Mouse (Mus musculus): ENCODE data around the gene Ndst2.
"Not testable (repeated sequence)": the region's sequence is repeated elsewhere in the genome, so short reads cannot be mapped to it uniquely, and the experiment has no call there.

The Ndst2 gene

DNA sequence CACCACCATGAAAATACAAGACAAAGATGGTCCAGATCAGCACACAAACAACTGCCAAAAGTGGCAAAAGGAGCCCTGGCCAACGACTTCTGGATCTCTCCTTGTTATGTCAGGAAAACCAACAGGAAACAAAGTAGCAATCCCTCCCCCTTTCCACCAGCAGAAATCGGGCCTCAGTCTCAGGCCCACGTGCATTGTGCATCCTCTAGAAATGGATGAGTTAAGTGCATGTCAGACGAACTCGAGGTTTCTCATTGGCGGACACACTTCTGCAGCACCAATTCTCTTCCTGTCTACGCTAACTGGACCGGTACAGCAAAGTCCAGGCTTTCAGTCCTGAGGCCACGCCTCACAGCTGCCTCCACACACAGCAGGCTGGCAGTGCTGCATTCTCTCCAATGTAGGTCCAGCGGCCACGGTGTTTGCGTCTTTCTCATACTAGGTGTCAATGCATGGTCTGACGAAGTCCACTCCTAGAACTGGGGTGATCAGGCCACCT, 1.6 kb upstream of the Ndst2 start:
- DNase-seq = no peak

DNA sequence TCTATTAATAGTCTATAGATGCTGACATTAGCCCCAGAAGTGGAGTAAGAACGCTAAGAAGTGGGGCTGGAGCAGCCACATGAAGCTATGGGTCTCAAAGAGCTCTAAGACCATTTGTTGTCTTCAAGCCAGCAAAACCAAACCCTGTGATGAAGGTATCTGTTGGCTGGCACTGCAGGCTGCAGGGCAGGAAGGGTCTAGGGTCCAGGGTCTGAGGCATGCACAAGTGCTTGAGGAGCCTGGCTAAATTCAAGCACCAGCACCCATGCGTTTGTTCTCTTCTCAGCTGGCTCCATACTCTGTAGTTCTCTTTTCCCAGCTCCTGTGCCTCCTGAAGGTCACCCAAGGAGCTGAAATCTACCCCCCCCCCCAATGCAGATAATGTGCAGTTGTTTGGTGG, 690 bp upstream of the Ndst2 start:
- no peak for DNase-seq

DNA sequence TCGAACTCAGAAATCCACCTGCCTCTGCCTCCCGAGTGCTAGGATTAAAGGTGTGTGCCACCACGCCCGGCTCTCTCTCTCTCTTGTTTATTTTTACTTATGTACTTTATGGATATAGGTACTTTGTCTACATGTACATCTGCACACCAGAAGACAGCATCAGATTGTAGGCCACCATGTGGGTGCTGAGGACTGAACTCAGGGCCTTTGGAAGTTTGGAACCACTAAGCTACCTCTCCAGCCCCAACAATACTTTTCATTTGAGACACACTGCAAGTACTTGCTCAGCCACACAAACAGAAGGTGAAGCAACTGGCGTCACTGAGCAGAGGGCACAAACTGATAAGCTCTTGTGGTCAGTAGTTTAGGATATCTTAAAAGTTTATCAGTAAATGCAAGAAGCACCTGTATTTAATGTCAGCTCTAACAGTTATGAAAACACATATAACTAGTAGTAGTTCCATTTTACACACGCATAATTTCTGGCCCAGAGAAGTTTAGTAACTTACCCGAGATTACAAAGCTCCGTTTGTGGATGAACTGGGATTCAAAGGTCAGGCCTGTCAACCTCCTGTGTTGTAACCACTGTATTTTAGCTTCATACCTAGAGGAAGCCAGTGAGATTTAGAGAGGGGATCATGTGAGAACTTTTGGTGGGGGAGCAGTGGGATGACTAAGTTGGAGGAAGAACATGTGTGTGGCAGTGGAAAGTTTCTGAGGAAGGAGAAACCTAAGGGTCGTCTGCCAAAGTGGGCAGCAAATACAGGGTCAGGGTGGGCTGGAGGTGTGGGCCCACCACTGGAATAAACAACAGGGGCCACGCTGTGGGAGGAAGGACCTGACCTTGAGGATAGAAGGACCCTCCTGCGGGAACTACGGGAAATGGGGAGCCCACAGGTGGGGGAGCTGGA, 1.1 kb downstream of the Ndst2 start:
- no peak for DNase-seq

DNA sequence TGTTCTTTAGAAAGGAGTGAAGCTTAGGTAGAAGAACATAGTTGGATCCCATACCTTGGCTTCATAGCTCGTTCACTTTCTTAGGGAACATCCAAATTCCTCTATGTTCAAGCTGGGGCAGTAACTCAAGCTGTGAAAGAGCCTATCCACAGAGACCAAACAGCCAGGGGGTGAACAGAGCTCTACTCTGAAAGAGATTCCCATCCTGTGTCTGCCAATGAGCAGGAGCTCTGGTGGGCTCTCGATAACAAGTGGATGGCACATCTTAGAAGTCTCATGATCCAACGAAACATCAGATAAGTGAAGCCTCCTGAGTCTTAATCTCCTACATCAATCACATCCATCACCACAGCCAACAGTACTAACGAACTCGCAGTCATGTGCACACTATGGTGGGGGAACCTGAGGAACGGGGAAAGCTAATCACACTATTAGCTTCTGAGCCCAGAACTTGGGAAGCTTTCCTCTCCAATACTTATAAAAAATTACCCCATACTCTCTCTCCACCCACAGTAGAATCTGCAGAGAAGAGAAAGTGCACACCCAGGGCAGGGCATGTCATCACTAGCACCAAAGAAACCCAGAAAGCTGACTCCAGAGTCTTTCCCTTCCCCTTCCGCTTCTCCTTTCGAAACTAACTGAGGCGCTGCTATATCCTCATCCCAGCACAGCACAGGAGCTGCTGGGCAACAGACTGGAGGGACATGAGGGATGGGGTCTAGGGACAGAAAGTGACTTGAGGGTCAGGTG, 3.3 kb downstream of the Ndst2 start:
- DNase-seq = no peak

DNA sequence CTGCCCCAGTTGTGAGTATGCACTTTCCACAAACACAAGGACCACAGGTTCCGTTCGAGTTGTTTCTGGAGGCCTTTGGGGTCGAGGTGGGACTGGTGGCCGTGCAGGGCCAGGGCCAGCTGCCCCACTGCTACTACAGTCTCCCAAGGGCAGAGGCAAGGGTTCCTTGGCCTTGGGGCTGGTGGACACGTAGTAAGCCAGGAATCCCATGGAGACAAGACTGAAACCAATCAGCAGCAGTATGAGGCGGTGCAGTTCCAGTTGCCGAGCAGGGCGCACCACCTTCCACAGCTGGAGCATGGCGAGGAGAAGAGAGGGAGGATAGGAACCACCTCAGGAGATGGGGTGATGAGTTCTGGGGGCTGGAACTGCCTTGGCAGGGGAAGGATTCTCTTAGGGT, 4.5 kb downstream of the Ndst2 start:
- no peak for DNase-seq

DNA sequence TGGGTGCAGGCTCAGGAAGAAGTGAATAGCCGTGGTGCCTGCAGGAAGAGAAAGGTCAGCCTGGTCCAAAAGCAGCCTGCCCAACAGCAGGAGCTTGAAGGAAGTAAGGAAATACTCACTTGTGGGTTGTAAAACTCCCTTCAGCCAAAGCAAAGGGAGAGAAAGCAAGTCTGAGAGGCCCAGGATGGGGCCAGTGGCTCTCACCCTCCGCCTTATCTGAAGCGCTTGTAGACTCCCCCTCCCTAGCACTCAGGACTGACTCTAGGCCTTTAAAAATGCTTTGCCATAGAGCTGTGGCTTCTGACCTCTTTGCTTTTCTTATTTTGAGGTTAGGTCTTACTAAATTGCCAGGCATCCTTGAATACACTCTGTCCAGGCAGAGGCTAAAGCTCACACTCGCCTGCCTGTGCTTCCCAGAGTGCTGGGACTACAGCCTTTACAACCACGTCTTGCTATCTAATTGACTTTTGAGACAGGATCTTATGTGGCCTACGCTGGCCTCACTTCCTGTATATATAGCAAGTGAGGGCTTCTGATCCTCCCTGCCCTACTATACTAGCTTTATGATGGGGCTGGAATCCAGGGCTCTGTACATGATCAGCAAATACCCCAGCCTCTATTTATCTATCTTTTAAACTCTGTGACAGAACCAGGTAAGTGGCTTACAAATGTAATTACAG, 8.6 kb downstream of the Ndst2 start:
- DNase-seq = no peak

DNA sequence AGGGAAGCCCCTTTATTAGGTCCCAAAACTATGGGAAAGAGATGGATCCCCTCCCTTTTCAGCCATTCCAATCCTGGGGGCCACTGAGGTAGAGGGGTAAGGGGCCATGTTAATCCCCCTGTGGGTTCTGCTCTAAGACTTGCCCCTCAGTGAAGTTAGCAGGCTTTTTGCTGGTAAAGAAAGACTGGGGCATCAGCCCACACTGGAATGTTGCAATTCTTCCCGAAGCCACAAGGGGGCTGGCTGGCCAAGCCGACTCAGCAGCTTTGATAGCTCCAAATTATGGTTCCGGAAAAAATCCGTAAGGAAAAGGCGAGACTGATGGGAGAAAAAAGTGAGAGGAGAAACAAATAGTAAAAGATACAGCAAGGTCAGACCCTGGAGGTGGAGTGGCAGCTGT, 10.3 kb downstream of the Ndst2 start:
- DNase-seq = no peak

DNA sequence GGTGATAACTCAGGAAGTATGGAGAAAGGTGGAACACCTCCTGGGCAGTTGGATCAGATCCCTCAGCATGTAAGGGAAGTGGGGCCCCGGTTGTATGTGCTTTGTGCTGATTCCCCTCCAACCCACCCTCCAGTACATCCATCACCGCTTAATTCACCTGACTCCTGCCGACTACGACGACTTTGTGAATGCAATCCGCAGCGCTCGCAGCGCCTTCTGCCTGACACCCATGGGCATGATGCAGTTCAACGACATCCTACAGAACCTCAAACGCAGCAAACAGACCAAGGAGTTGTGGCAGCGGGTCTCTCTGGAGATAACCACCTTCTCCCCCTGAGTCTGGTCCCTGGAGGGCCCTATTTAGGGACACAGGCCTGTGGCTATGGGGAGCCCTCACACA, 11.4 kb downstream of the Ndst2 start:
- no peak for DNase-seq

DNA sequence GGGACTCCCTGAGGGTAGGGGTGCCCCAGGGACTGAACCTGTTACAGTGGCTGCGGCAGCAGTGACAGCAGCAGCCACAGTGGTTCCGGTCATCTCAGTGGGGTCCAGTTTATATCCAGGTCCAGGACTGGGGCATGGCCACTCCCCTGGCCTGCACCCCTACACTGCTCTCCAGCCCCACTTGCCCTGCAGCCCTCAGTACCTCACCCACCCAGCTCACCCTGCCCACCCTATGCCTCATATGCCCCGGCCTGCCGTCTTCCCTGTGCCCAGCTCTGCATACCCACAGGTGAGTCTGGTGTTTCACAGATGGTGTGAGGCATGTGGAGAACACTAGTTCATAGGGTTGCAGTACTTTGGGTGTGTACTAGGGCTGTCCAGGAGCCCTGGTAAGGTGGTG, 13.0 kb downstream of the Ndst2 start:
- DNase-seq = no peak

DNA sequence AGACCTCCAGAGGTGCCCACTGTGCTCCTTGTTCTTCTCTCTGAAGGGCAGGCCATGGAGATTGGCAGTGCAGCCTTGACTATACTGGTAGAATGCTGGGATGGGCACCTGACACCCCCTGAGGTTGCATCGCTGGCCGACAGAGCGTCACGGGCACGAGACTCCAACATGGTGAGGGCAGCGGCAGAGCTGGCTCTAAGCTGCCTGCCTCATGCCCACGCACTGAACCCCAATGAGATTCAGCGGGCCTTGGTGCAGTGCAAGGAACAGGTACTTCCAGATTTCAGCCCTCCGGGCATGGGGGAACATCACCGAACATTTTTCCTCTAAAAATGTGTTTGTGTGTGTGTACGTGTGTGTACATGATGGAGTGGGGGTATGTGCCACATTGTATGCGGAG, 14.6 kb downstream of the Ndst2 start:
- DNase-seq = no peak

DNA sequence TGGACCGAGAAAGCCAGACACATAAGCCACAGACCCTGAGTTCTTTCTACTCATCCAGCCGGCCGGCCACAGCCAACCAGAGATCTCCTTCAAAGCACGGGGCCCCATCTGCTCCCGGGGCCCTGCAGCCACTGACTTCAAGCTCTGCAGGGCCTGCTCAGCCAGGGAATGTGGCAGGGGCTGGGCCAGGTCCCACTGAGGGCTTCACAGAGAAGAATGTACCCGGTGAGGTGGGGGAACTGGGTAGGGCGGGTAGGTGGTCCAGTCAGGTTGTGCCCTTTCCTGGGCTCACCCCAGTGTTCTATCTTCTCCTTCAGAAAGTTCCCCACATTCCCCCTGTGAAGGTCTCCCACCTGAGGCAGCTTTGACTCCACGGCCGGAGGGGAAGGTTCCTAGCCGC, 15.9 kb downstream of the Ndst2 start:
- DNase-seq = no peak

DNA sequence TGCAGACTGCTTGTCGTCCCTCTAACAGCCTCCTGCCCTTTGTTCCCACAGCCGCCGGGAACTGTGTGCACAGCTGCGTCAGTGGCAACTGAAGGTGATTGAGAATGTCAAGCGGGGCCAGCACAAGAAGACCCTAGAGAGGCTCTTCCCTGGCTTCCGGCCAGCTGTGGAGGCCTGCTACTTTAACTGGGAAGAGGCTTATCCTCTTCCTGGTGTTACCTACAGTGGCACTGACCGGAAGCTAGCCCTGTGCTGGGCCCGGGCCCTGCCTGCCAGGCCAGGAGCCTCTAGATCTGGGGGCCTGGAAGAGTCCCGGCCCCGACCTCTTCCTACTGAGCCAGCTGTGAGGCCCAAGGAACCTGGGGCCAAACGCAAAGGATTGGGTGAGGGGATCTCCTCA, 20.5 kb downstream of the Ndst2 start:
- DNase-seq = no peak

DNA sequence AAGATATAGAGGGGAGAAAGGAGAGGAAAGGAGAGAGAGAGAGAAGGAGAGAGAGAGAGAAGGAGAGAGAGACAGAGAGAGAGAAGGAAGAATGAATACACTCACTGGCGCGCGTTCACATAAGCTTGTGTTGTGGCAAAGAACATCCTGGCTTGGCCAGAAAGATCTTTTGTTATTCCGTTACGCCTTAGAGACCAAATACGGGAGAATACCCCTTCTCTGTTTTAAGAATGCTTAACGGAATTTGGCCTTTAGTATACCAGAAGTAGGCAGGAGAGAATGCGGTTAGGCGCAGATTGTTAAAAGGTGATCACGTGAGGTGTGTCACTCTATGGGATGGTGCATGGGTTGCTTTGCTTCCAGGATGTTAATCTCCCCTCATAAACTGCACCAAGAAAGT, 26.1 kb downstream of the Ndst2 start:
- no peak for DNase-seq

DNA sequence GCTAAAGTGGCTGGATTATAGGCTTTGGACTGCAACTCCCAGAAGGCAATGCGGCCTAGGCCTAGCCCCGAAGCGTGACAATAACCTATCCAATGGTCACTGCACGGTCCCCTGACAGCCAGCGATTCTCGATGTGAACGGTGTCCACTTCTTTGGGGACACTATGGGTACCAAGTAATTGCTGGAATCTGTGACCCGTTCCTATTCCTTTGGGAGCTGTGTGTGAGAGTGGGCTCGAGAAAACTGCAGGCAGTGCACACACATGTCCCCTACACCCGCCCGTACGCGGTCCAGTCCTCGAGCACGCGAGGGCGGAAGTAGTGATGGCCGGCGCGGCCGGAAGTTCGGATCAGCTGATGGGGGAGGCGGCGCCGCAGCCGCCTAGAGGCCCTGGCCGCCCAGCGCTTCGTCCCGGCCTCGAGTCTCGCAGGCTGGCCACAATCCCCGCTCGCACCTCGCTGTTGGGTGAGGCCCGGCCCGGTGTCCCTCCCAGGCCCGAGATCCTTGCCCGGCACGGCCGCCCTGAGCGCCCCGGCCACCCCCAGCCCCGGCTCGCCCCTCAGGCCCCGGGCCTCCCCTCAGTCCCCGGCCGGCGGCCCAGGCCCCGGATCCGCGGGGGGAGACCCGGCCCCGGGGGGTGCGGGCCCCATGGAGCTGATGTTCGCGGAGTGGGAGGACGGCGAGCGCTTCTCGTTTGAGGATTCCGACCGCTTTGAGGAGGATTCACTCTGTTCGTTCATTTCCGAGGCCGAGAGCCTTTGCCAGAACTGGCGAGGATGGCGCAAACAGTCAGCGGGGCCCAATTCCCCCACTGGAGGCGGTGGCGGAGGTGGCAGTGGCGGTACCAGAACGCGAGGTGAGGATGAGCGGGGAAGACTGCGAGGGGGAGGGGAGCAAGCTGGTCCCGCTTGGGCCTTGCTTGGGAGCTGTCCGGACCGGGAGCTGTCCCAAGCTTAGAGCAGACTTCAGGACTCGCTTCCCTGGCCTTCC, 26.9 kb downstream of the Ndst2 start, which contains the start of gene Zswim8:
Gene Zswim8 (plus strand): TSS at position 352 of the 990 bp plus-strand sequence.
- peak; percentile 57 to 71 for DNase-seq

DNA sequence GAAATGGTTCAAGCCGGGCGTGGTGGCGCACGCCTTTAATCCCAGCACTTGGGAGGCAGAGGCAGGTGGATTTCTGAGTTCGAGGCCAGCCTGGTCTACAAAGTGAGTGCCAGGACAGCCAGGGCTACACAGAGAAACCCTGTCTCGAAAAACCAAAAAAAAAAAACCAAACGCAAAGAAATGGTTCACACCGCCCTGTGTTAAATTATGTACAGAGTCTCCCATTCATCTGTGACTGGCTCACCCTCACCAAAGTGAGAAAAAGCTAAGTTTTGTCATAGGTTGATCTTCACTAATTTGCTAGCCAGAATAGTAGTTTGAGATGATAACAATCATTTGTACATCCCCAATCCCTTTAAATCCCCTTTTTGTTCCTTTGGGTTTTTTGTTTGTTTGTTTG, 30.9 kb downstream of the Ndst2 start:
- DNase-seq = not testable (repeated sequence)

DNA sequence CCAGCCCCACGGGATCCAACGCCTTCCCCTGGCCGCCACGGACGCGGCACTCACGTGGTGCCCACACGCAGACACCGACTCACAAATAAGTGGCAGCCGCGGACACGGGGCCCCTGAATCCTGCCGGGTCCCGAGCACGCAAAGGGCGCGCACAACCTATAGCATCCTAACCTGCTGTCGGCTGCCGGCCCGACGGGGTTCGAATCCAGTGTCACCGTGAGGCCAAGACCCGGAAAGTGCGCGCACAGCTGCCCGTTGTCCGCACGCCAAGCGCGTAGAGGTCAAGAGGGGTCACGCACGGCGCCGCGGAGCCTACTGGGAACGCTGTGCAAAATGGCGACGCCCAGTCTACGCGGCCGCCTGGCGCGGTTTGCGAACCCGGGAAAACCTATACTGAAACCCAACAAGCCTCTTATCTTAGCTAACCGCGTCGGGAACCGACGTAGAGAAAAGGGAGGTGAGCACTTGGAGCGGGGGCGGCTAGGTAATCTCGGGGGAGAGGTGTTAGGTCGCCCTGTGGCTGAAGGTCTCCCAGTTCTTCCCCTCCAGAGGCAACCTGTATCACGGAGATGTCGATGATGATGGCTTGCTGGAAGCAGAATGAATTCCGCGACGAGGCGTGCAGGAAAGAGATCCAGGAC, 31.5 kb downstream of the Ndst2 start, which contains the start of gene Chchd1:
Gene Chchd1 (plus strand): TSS at position 266 of the 641 bp plus-strand sequence.
- DNase-seq = peak; percentile 74 to 79

DNA sequence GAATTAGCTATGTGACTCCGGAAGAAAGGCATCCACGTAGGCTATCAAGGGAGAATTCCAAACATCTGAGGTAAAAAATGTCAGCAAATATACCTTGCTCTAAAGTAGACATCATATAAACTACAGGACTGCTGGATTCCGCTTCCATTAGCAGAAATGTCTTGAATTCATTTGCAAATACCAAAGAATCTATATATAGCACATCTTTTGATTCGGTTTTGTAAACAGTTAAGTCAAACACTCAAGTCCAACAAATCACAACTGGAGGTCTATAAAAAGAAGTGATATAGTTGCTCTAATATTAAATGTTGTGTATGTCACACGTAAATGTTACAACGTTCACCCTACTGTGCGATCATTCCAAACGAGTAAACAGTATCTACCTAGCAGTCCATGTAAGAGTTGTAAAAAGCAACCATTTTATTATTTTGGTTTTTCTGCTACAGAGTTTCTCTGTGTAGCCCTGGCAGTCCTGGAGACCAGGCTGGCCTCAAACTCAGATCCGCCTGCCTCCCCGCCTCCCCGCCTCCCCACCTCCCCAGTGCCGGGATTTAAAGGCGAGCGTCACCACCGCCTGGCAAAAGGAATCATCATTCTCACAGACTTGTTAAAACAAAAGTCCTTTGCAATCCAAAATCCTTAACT, 32.1 kb downstream of the Ndst2 start:
- DNase-seq = no peak

DNA sequence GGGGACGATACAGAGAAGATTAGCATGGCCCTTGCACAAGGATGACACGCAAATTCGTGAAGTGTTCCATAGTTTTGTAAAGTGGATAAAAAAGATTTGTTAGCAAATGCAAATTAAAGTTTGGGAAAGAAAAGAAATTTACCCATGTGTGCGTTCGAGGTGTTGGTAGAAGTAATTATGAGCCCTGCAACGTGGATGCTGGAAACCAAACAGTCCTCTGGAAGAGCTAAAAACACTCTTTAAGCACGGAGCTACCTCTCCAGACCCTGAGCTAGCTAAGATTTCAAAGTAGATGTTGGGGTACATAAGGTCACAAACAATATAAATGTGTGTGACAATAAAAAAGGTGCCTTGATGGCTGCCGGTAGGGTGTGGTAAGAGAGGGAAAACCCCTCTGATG, 32.8 kb downstream of the Ndst2 start:
- DNase-seq = no peak

DNA sequence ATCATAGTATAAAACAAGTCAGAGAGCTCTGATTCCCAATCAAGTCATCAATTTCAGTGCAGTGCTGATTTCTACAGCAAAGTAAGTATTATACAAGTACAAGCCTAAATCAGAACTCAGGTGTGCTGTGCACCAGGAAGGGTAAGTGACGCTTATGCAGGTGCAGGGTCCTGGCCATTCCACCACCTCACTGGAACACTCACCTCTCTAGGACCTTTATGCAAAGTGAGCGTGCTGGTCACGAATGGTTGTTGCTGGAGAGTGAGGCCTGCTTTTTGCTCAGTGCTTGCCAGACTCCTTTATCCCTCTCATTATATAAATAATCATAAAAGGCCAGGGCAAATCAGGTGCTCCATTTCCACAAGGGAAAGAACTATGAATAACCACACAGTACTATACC, 34.0 kb downstream of the Ndst2 start:
- DNase-seq = no peak

DNA sequence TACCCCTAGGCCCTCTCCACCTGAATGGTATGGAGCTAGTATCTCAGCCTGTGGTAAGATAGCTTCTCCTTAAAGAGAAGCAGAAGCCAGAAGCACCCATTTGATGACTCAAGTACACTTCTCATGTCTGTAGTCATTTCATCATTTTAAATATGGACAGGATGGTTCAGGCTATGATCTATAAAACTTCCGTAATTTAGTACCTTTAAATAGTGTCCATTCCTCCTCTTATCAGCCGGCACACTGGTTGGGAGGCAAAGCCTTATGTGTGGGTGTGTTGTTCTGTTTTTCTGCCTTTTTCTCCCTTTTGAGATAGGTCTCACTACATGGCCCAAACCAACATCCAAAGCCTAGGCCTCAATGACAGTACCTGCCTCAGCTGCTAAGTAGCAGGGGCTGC, 35.8 kb downstream of the Ndst2 start:
- no peak for DNase-seq

DNA sequence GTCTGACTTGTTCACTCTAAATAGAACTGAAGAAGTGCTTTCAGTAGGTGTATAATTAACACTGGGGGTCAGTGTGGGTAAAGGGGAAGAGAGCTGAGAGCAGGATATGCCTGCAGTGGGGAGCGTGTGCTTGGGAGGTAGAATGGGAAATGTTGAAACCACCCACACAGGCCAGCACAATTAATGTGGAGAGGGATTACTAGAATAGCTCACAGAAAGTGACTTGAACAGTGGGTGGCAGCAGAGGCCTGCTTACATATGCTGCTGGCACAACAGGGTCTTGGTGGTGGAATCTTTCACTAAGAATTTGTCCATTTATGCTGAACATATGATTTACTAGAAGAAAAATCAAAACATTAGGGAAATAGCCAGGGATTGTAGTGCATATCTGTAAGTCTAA, 37.4 kb downstream of the Ndst2 start:
- peak in 1 of 2 experiments; percentile 30 for DNase-seq
